Mouse (Mus musculus) heart, embryonic 11.5 days (tissue): ENCODE measurements around the gene Olfr1089. TPM values are rescaled to one million over a fixed set of nuclear protein-coding genes. Genes with fewer than 3 reads are reported as not detected.

Source experiments
- ATAC-seq: fragments of 200-750 bp; cut with Nextera tagmentation; replicated peaks from 2 replicates; pipeline ENCODE4 v1.8.0; 2017; ENCODE audit warnings: moderate library complexity; ENCODE audit not compliant: insufficient number of reproducible peaks, low FRiP score, low TSS enrichment
- H3K27ac ChIP-seq: fragments of 300-500 bp; sonication (generic); 2 replicates; pipeline ENCODE4 v1.5.1; 2014; ENCODE audit warnings: mild to moderate bottlenecking, low read depth, low read length
- H3K27me3 ChIP-seq: fragments of 300-500 bp; sonication (generic); 2 replicates; pipeline ENCODE4 v1.6.1; 2014; ENCODE audit warnings: mild to moderate bottlenecking, low read length, mixed read lengths; ENCODE audit not compliant: control insufficient read depth, insufficient read depth
- H3K36me3 ChIP-seq: fragments of 300-500 bp; sonication (generic); 2 replicates; pipeline ENCODE4 v1.6.1; 2014; ENCODE audit warnings: mild to moderate bottlenecking, low read length, moderate library complexity, mixed read lengths; ENCODE audit not compliant: control insufficient read depth, insufficient read depth
- H3K4me1 ChIP-seq: fragments of 300-500 bp; sonication (generic); 2 replicates; pipeline ENCODE4 v1.6.1; 2014; ENCODE audit warnings: low read length; ENCODE audit not compliant: control insufficient read depth, insufficient read depth
- H3K4me2 ChIP-seq: fragments of 300-500 bp; sonication (generic); 2 replicates; pipeline ENCODE4 v1.6.1; 2014; ENCODE audit warnings: mild to moderate bottlenecking, moderate library complexity
- H3K4me3 ChIP-seq: fragments of 300-500 bp; sonication (generic); 2 replicates; pipeline ENCODE4 v1.5.1; 2014; ENCODE audit warnings: low read depth, low read length
- H3K9ac ChIP-seq: fragments of 300-500 bp; sonication (generic); 2 replicates; pipeline ENCODE4 v1.6.1; 2014; ENCODE audit warnings: mild to moderate bottlenecking, low read depth, low read length, moderate library complexity
- H3K9me3 ChIP-seq: fragments of 300-500 bp; sonication (generic); replicated peaks from 2 replicates; pipeline ENCODE4 v1.6.1; 2016; ENCODE audit warnings: low read length; ENCODE audit not compliant: control insufficient read depth
- WGBS: fragments of 180-500 bp; shearing (Covaris S2); extraction: QIAGEN DNeasy Blood & Tissue Kit; methylation state at CpG from one replicate; pipeline ENCODE4 v1.1.7; 2014; ENCODE audit not compliant: insufficient replicate concordance; 5-methylcytosine and 5-hydroxymethylcytosine counted together
- polyA plus RNA-seq: library from polyadenylated mRNA; unstranded; fragments of >200 nt; fragmentation: Nextera tagmentation; extraction: Ambion mirVana; gene quantifications from 2 replicates; pipeline ENCODE4 v1.2.1, GENCODE M21; 2014

Gene Olfr1089
- not detected in 2 replicates for polyA plus RNA-seq

GRCm38 (mm10) chr2:86733601-86734000 is at the start of gene Olfr1089:
Olfr1089 (minus strand) TSS chr2:86733701.
- no peaks in the 10 kb centered on the region for H3K36me3 ChIP-seq
- H3K4me2 ChIP-seq, result no peak within 1 kb of the TSS
- H3K27me3 ChIP-seq, result no peaks in the 10 kb centered on the region
- H3K4me1 ChIP-seq, result no peaks in the 10 kb centered on the region
- no peak within 1 kb of the TSS for H3K9ac ChIP-seq
- H3K9me3 ChIP-seq, result no peaks in the 10 kb centered on the region
- H3K4me3 ChIP-seq, result no peak within 1 kb of the TSS
- no peak for ATAC-seq
- H3K27ac ChIP-seq, result no peak within 1 kb of the TSS

- 85% methylated on average over 2 of the region's 2 CpGs for WGBS
- no peaks in the 10 kb centered on the region for H3K4me1 ChIP-seq
- no peak within 1 kb of the TSS for H3K4me3 ChIP-seq
- H3K36me3 ChIP-seq, result no peaks in the 10 kb centered on the region
- no peak for ATAC-seq
- H3K27me3 ChIP-seq, result no peaks in the 10 kb centered on the region
- no peak within 1 kb of the TSS for H3K9ac ChIP-seq
- no peak within 1 kb of the TSS for H3K4me2 ChIP-seq
- H3K9me3 ChIP-seq, result no peaks in the 10 kb centered on the region
- H3K27ac ChIP-seq, result no peak within 1 kb of the TSS
Observed at GRCm38 (mm10) chr2:86782179-86782578, 48.7 kb upstream of the Olfr1089 start, which contains the start of gene Olfr1093. Olfr1093 (plus strand) TSS chr2:86782479.

- H3K4me3 ChIP-seq, result no peak overlapping the region
- no peaks in the 10 kb centered on the region for H3K27me3 ChIP-seq
- ATAC-seq, result no peak
- no peaks in the 10 kb centered on the region for H3K4me1 ChIP-seq
- WGBS, result 92% methylated on average over 6 of the region's 6 CpGs
- H3K9ac ChIP-seq, result no peak overlapping the region
- H3K4me2 ChIP-seq, result no peak overlapping the region
- no peaks in the 10 kb centered on the region for H3K36me3 ChIP-seq
- H3K9me3 ChIP-seq, result no peaks in the 10 kb centered on the region
- no peak overlapping the region for H3K27ac ChIP-seq
Observed at GRCm38 (mm10) chr2:86761050-86761449, 27.5 kb upstream of the Olfr1089 start.

- no peaks in the 10 kb centered on the region for H3K36me3 ChIP-seq
- H3K9ac ChIP-seq, result no peak within 1 kb of the TSS
- H3K4me2 ChIP-seq, result no peak within 1 kb of the TSS
- no peak for ATAC-seq
- H3K9me3 ChIP-seq, result no peaks in the 10 kb centered on the region
- WGBS, result 81% methylated on average over 1 of the region's 1 CpGs
- H3K4me3 ChIP-seq, result no peak within 1 kb of the TSS
- H3K27me3 ChIP-seq, result no peaks in the 10 kb centered on the region
- no peaks in the 10 kb centered on the region for H3K4me1 ChIP-seq
- H3K27ac ChIP-seq, result no peak within 1 kb of the TSS
Observed at GRCm38 (mm10) chr2:86758893-86759292, 25.4 kb upstream of the Olfr1089 start, which contains the start of gene Olfr1090. Olfr1090 (minus strand) TSS chr2:86758993.

GRCm38 (mm10) chr2:86698295-86698694 is 35.2 kb downstream of the Olfr1089 start, which contains the start of gene Olfr1087:
Olfr1087 (minus strand) TSS chr2:86698395.
- Histone ChIP-seq H3K36me3 (no peaks in the 10 kb centered on the region), H3K27me3 (no peaks in the 10 kb centered on the region), H3K4me2 (no peak within 1 kb of the TSS), H3K9ac (no peak within 1 kb of the TSS), H3K4me1 (no peaks in the 10 kb centered on the region), H3K9me3 (no peaks in the 10 kb centered on the region), H3K27ac (no peak within 1 kb of the TSS), H3K4me3 (no peak within 1 kb of the TSS)
- ATAC-seq, result no peak

Other genes starting within 250 kb of the Olfr1089 start
- not detected in 2 replicates for gene Olfr228, start 246.3 kb downstream of the Olfr1089 start, polyA plus RNA-seq
- gene Olfr1076, start 225.2 kb downstream of the Olfr1089 start, polyA plus RNA-seq, result not detected in 2 replicates
- gene Olfr1079, start 191.2 kb downstream of the Olfr1089 start, polyA plus RNA-seq, result not detected in 2 replicates
- not detected in 2 replicates for gene Olfr1080, start 175.5 kb downstream of the Olfr1089 start, polyA plus RNA-seq
- not detected in 2 replicates for gene Olfr1082, start 134.7 kb downstream of the Olfr1089 start, polyA plus RNA-seq
- gene Olfr1084, start 94.0 kb downstream of the Olfr1089 start, polyA plus RNA-seq, result not detected in 2 replicates
- not detected in 2 replicates for gene Olfr1085, start 71.7 kb downstream of the Olfr1089 start, polyA plus RNA-seq
- gene Olfr1086, start 53.6 kb downstream of the Olfr1089 start, polyA plus RNA-seq, result not detected in 2 replicates
- gene Olfr1087, start 35.3 kb downstream of the Olfr1089 start, polyA plus RNA-seq, result not detected in 2 replicates
- not detected in 2 replicates for gene Olfr1090, start 25.3 kb upstream of the Olfr1089 start, polyA plus RNA-seq
- not detected in 2 replicates for gene Olfr1093, start 48.8 kb upstream of the Olfr1089 start, polyA plus RNA-seq
- not detected in 2 replicates for gene Olfr141, start 76.3 kb upstream of the Olfr1089 start, polyA plus RNA-seq
- not detected in 2 replicates for gene Olfr1094, start 91.0 kb upstream of the Olfr1089 start, polyA plus RNA-seq
- gene Olfr1095, start 118.0 kb upstream of the Olfr1089 start, polyA plus RNA-seq, result not detected in 2 replicates
- not detected in 2 replicates for gene Gm13723, start 141.1 kb upstream of the Olfr1089 start, polyA plus RNA-seq
- gene Olfr1097, start 158.5 kb upstream of the Olfr1089 start, polyA plus RNA-seq, result not detected in 2 replicates
- not detected in 2 replicates for gene Olfr1098, start 190.8 kb upstream of the Olfr1089 start, polyA plus RNA-seq
- not detected in 2 replicates for gene Olfr1099, start 227.0 kb upstream of the Olfr1089 start, polyA plus RNA-seq
- not detected in 2 replicates for gene Olfr1100, start 246.3 kb upstream of the Olfr1089 start, polyA plus RNA-seq